Mouse (Mus musculus): ENCODE results near the gene Ace2.

GRCm38 (mm10) chrX:164102656-164103055, 36.5 kb upstream of the Ace2 start:
- TF ChIP-seq CTCF (IDR thresholded peaks at IDR 0.05; ENCODE audit: extremely low read depth, insufficient read depth, insufficient read length, insufficient replicate concordance) (no peak), POLR2A (IDR thresholded peaks at IDR 0.05; ENCODE audit: low read depth, low read length) (no peak)

All from spleen, adult 2 months (tissue).